Mouse (Mus musculus): Measurements from ENCODE around the gene Ctns. TPM values are rescaled to one million over a fixed set of nuclear protein-coding genes. Genes with fewer than 3 reads are reported as not detected.

Ctns gene
- polyA plus RNA-seq, 1 experiment = 4.2 TPM

GRCm38 (mm10) chr11:73194444-73194843 lies 4.4 kb downstream of the Ctns start:
- H3ac ChIP-seq (ENCODE audit: control insufficient read depth, insufficient read length, low read depth) = no peak overlapping the region
- no peaks in the 10 kb centered on the region for H3K27me3 ChIP-seq (ENCODE audit: control insufficient read depth, insufficient read depth, insufficient read length)
- H3K79me2 ChIP-seq (ENCODE audit: control insufficient read depth, insufficient read depth) = no peaks in the 10 kb centered on the region
- no peak overlapping the region for H3K4me3 ChIP-seq (ENCODE audit: insufficient read depth, poor library complexity, severe bottlenecking)
- no peaks in the 10 kb centered on the region for H3K79me3 ChIP-seq (ENCODE audit: low read depth)
- no peaks in the 10 kb centered on the region for H3K36me3 ChIP-seq (ENCODE audit: control insufficient read depth, insufficient read depth)
- no peak for TF ChIP-seq CTCF (IDR thresholded peaks at IDR 0.05; ENCODE audit: control insufficient read depth, insufficient read depth, insufficient read length)
- no peak for TF ChIP-seq CEBPB (IDR thresholded peaks at IDR 0.05; ENCODE audit: low read depth)
- no peak for TF ChIP-seq FOSL1 (IDR thresholded peaks at IDR 0.05; ENCODE audit: insufficient read depth, low read length, poor library complexity, severe bottlenecking)
- no peak for TF ChIP-seq USF1 (IDR thresholded peaks at IDR 0.05; ENCODE audit: low read depth)
- no peak for TF ChIP-seq MAX (IDR thresholded peaks at IDR 0.05)
- no peak for TF ChIP-seq MYOG (IDR thresholded peaks at IDR 0.05; ENCODE audit: control insufficient read depth, extremely low read depth, insufficient read length)
- no peak for TF ChIP-seq MYOD1 (IDR thresholded peaks at IDR 0.05; ENCODE audit: control insufficient read depth, insufficient read length, low read depth)

GRCm38 (mm10) chr11:73193047-73193446 lies 5.8 kb downstream of the Ctns start:
- H3K79me3 ChIP-seq (ENCODE audit: low read depth) = no peaks in the 10 kb centered on the region
- no peak overlapping the region for H3ac ChIP-seq (ENCODE audit: control insufficient read depth, insufficient read length, low read depth)
- H3K36me3 ChIP-seq (ENCODE audit: control insufficient read depth, insufficient read depth) = no peaks in the 10 kb centered on the region
- no peaks in the 10 kb centered on the region for H3K79me2 ChIP-seq (ENCODE audit: control insufficient read depth, insufficient read depth)
- no peak overlapping the region for H3K4me3 ChIP-seq (ENCODE audit: insufficient read depth, poor library complexity, severe bottlenecking)
- H3K27me3 ChIP-seq (ENCODE audit: control insufficient read depth, insufficient read depth, insufficient read length) = no peaks in the 10 kb centered on the region
- TF ChIP-seq MYOD1 (IDR thresholded peaks at IDR 0.05; ENCODE audit: control insufficient read depth, insufficient read length, low read depth) = no peak
- no peak for TF ChIP-seq USF1 (IDR thresholded peaks at IDR 0.05; ENCODE audit: low read depth)
- no peak for TF ChIP-seq CTCF (IDR thresholded peaks at IDR 0.05; ENCODE audit: control insufficient read depth, insufficient read depth, insufficient read length)
- TF ChIP-seq FOSL1 (IDR thresholded peaks at IDR 0.05; ENCODE audit: insufficient read depth, low read length, poor library complexity, severe bottlenecking) = no peak
- TF ChIP-seq MYOG (IDR thresholded peaks at IDR 0.05; ENCODE audit: control insufficient read depth, extremely low read depth, insufficient read length) = no peak
- TF ChIP-seq CEBPB (IDR thresholded peaks at IDR 0.05; ENCODE audit: low read depth) = no peak

- Histone ChIP-seq H3K79me3 (ENCODE audit: low read depth) (no peaks in the 10 kb centered on the region), H3K36me3 (ENCODE audit: control insufficient read depth, insufficient read depth) (peaks cover 16% of the 10 kb centered on the region), H3K4me3 (ENCODE audit: insufficient read depth, poor library complexity, severe bottlenecking) (no peak overlapping the region), H3ac (ENCODE audit: control insufficient read depth, insufficient read length, low read depth) (no peak overlapping the region), H3K27me3 (ENCODE audit: control insufficient read depth, insufficient read depth, insufficient read length) (no peaks in the 10 kb centered on the region), H3K79me2 (ENCODE audit: control insufficient read depth, insufficient read depth) (no peaks in the 10 kb centered on the region)
- TF ChIP-seq MAX (IDR thresholded peaks at IDR 0.05) (no peak), CEBPB (IDR thresholded peaks at IDR 0.05; ENCODE audit: low read depth) (no peak), USF1 (IDR thresholded peaks at IDR 0.05; ENCODE audit: low read depth) (no peak), FOSL1 (IDR thresholded peaks at IDR 0.05; ENCODE audit: insufficient read depth, low read length, poor library complexity, severe bottlenecking) (no peak), MYOD1 (IDR thresholded peaks at IDR 0.05; ENCODE audit: control insufficient read depth, insufficient read length, low read depth) (no peak), CTCF (IDR thresholded peaks at IDR 0.05; ENCODE audit: control insufficient read depth, insufficient read depth, insufficient read length) (no peak), MYOG (IDR thresholded peaks at IDR 0.05; ENCODE audit: control insufficient read depth, extremely low read depth, insufficient read length) (no peak)
Observed at GRCm38 (mm10) chr11:73187231-73187630, 11.6 kb downstream of the Ctns start.

GRCm38 (mm10) chr11:73185872-73186615 lies 12.8 kb downstream of the Ctns start:
- Histone ChIP-seq H3ac (ENCODE audit: control insufficient read depth, insufficient read length, low read depth) (no peak overlapping the region), H3K36me3 (ENCODE audit: control insufficient read depth, insufficient read depth) (peaks cover 21% of the 10 kb centered on the region), H3K79me2 (ENCODE audit: control insufficient read depth, insufficient read depth) (no peaks in the 10 kb centered on the region), H3K4me3 (ENCODE audit: insufficient read depth, poor library complexity, severe bottlenecking) (no peak overlapping the region), H3K27me3 (ENCODE audit: control insufficient read depth, insufficient read depth, insufficient read length) (no peaks in the 10 kb centered on the region), H3K79me3 (ENCODE audit: low read depth) (no peaks in the 10 kb centered on the region)
- TF ChIP-seq FOSL1 (IDR thresholded peaks at IDR 0.05; ENCODE audit: insufficient read depth, low read length, poor library complexity, severe bottlenecking) = no peak
- TF ChIP-seq MYOG (IDR thresholded peaks at IDR 0.05; ENCODE audit: control insufficient read depth, extremely low read depth, insufficient read length) = no peak
- TF ChIP-seq CEBPB (IDR thresholded peaks at IDR 0.05; ENCODE audit: low read depth) = no peak
- no peak for TF ChIP-seq MAX (IDR thresholded peaks at IDR 0.05)
- no peak for TF ChIP-seq CTCF (IDR thresholded peaks at IDR 0.05; ENCODE audit: control insufficient read depth, insufficient read depth, insufficient read length)
- no peak for TF ChIP-seq MYOD1 (IDR thresholded peaks at IDR 0.05; ENCODE audit: control insufficient read depth, insufficient read length, low read depth)
- no peak for TF ChIP-seq USF1 (IDR thresholded peaks at IDR 0.05; ENCODE audit: low read depth)

- TF ChIP-seq MYOD1 (IDR thresholded peaks at IDR 0.05; ENCODE audit: control insufficient read depth, insufficient read length, low read depth) (no peak), CEBPB (IDR thresholded peaks at IDR 0.05; ENCODE audit: low read depth) (no peak), USF1 (IDR thresholded peaks at IDR 0.05; ENCODE audit: low read depth) (no peak), MYOG (IDR thresholded peaks at IDR 0.05; ENCODE audit: control insufficient read depth, extremely low read depth, insufficient read length) (no peak)
- Histone ChIP-seq H3K79me3 (ENCODE audit: low read depth) (peaks cover 63% of the 10 kb centered on the region), H3K36me3 (ENCODE audit: control insufficient read depth, insufficient read depth) (peaks cover 45% of the 10 kb centered on the region), H3ac (ENCODE audit: control insufficient read depth, insufficient read length, low read depth) (peak overlapping the region; percentile 77), H3K79me2 (ENCODE audit: control insufficient read depth, insufficient read depth) (peaks cover 81% of the 10 kb centered on the region), H3K4me3 (ENCODE audit: insufficient read depth, poor library complexity, severe bottlenecking) (peak overlapping the region; percentile 99), H3K27me3 (ENCODE audit: control insufficient read depth, insufficient read depth, insufficient read length) (no peaks in the 10 kb centered on the region)
Observed at GRCm38 (mm10) chr11:73177895-73178294, 20.9 kb downstream of the Ctns start.
